Comparison of ENCODE assay signal across 8 mouse cellular contexts in genomic region chr1:75480036-75480435, GRCm38 (mm10). TPM values are rescaled to one million over a fixed set of nuclear protein-coding genes. Genes with fewer than 3 reads are reported as not detected.
DNase-seq lines count a peak whose midpoint lies in the region; ATAC-seq and TF ChIP-seq lines count a peak whose summit lies in the region.
"Had no signal": no experiment of that assay in that cellular context is flagged by ENCODE, and none has a peak within 500 bp of the region (broad histone marks: within the 10 kb centered on the region; RNA-seq: fewer than 3 reads in every experiment).

No protein-coding gene starts in this region.

- WGBS in kidney, postnatal 0 days = 18% methylated on average over 13 of the region's 13 CpGs
- WGBS in forebrain, embryonic 10.5 days = 21% methylated on average over 13 of the region's 13 CpGs
- WGBS in intestine, embryonic 14.5 days = 23% methylated on average over 13 of the region's 13 CpGs
- WGBS in neural tube, embryonic 12.5 days = 23% methylated on average over 13 of the region's 13 CpGs

- no peak overlapping the region for H3K9ac ChIP-seq in kidney, postnatal 0 days (ENCODE audit: low read depth, low read length)
- no peak overlapping the region; the same call in 1 of the 2 replicates for H3K9ac ChIP-seq in intestine, embryonic 14.5 days (ENCODE audit: low read length)
- peak overlapping the region; percentile 80 for H3K9ac ChIP-seq in neural tube, embryonic 12.5 days

- peak overlapping the region; percentile 54; the same call in 1 of the 2 replicates for H3K4me3 ChIP-seq in kidney, postnatal 0 days (replicated peaks; ENCODE audit: low read depth, low read length)
- H3K4me3 ChIP-seq in forebrain, embryonic 10.5 days = peak overlapping the region; percentile 89
- H3K4me3 ChIP-seq in intestine, embryonic 14.5 days (ENCODE audit: low read depth, low read length) = peak overlapping the region; percentile 73
- H3K4me3 ChIP-seq in neural tube, embryonic 12.5 days = peak overlapping the region; percentile 84

- no peak for DNase-seq in kidney, postnatal 0 days (ENCODE audit: low spot score)
- no peak for DNase-seq in kidney, postnatal 14 days
- DNase-seq in forebrain, embryonic 10.5 days (ENCODE audit: extremely low spot score, low spot score) = no peak
- no peak for DNase-seq in intestine, embryonic 14.5 days (ENCODE audit: low spot score)
- DNase-seq in embryo, embryonic 11 days = no peak
- no peak for DNase-seq in urinary bladder, postnatal 10 days (ENCODE audit: low spot score)

- peak overlapping the region; percentile 76 for H3K4me2 ChIP-seq in kidney, postnatal 0 days (ENCODE audit: low read length)
- peak overlapping the region; percentile 70 for H3K4me2 ChIP-seq in intestine, embryonic 14.5 days (ENCODE audit: low read length)
- H3K4me2 ChIP-seq in neural tube, embryonic 12.5 days (replicated peaks) = peak overlapping the region; percentile 93

- H3K9me3 ChIP-seq in kidney, postnatal 0 days (replicated peaks; ENCODE audit: low read length) = no peaks in the 10 kb centered on the region
- H3K9me3 ChIP-seq in forebrain, embryonic 10.5 days = no peaks in the 10 kb centered on the region
- H3K9me3 ChIP-seq in intestine, embryonic 14.5 days (ENCODE audit: control insufficient read depth, low read length) = no peaks in the 10 kb centered on the region
- H3K9me3 ChIP-seq in neural tube, embryonic 12.5 days = no peaks in the 10 kb centered on the region

- no peak for ATAC-seq in kidney, postnatal 0 days (replicated peaks; ENCODE audit: low FRiP score, low read depth)
- ATAC-seq in intestine, embryonic 14.5 days (replicated peaks; ENCODE audit: low FRiP score, low TSS enrichment, low read depth) = no peak
- no peak for ATAC-seq in neural tube, embryonic 12.5 days (ENCODE audit: low FRiP score, low read depth)

- TF ChIP-seq CTCF in kidney, postnatal 0 days (IDR thresholded peaks at IDR 0.05; ENCODE audit: low read depth) = no peak

- peaks cover 7% of the 10 kb centered on the region for H3K4me1 ChIP-seq in kidney, postnatal 0 days (replicated peaks; ENCODE audit: insufficient read depth, low read length)
- peaks cover 40% of the 10 kb centered on the region for H3K4me1 ChIP-seq in forebrain, embryonic 10.5 days
- peaks cover 15% of the 10 kb centered on the region; the same call in 1 of the 2 replicates for H3K4me1 ChIP-seq in intestine, embryonic 14.5 days (replicated peaks; ENCODE audit: control insufficient read depth, insufficient read depth, low read length)
- H3K4me1 ChIP-seq in neural tube, embryonic 12.5 days = peaks cover 36% of the 10 kb centered on the region

- H3K27me3 ChIP-seq in kidney, postnatal 0 days (ENCODE audit: insufficient read depth, low read length) = peaks cover 35% of the 10 kb centered on the region; the same call in 1 of the 2 replicates
- peaks cover 81% of the 10 kb centered on the region for H3K27me3 ChIP-seq in forebrain, embryonic 10.5 days (ENCODE audit: poor library complexity, severe bottlenecking)
- H3K27me3 ChIP-seq in intestine, embryonic 14.5 days (replicated peaks; ENCODE audit: control insufficient read depth, insufficient read depth, low read length) = peaks cover 37% of the 10 kb centered on the region
- peaks cover 26% of the 10 kb centered on the region for H3K27me3 ChIP-seq in neural tube, embryonic 12.5 days (replicated peaks)

- no peak overlapping the region for H3K27ac ChIP-seq in kidney, postnatal 0 days
- H3K27ac ChIP-seq in forebrain, embryonic 10.5 days = peak overlapping the region; percentile 90
- H3K27ac ChIP-seq in intestine, embryonic 14.5 days (ENCODE audit: low read depth) = no peak overlapping the region
- H3K27ac ChIP-seq in neural tube, embryonic 12.5 days = 0 out of 2 replicates have a peak overlapping the region, but pooled peaks have one; percentile 69
- H3K27ac ChIP-seq: macrophage had no signal

- H3K36me3 ChIP-seq in kidney, postnatal 0 days (ENCODE audit: insufficient read depth, low read length) = peaks cover 15% of the 10 kb centered on the region
- peaks cover 25% of the 10 kb centered on the region for H3K36me3 ChIP-seq in forebrain, embryonic 10.5 days (replicated peaks)
- H3K36me3 ChIP-seq in intestine, embryonic 14.5 days (ENCODE audit: control insufficient read depth, insufficient read depth, low read length) = peaks cover 19% of the 10 kb centered on the region
- peaks cover 34% of the 10 kb centered on the region for H3K36me3 ChIP-seq in neural tube, embryonic 12.5 days

RNA-seq across cellular contexts. Expression of gene Tmem198, which starts 0.7 kb away (rescaled TPM):
- polyA plus RNA-seq in kidney, postnatal 0 days (2015; fragmentation: Nextera tagmentation; extraction: Ambion mirVana) = 0.61 and 1.3 TPM in 2 replicates
- 4.5 and 6.1 TPM in 2 replicates for polyA plus RNA-seq in forebrain, embryonic 10.5 days (2016; fragmentation: Nextera tagmentation; extraction: Ambion mirVana)
- polyA plus RNA-seq in intestine, embryonic 14.5 days (2014; fragmentation: Nextera tagmentation; extraction: Ambion mirVana) = 1.9 and 2.6 TPM in 2 replicates
- polyA plus RNA-seq in neural tube, embryonic 12.5 days (2016; fragmentation: Nextera tagmentation; extraction: Ambion mirVana) = 28.9 and 30.4 TPM in 2 replicates
- polyA plus RNA-seq: macrophage had no signal

RNA-seq across cellular contexts. Expression of gene Chpf, which starts 0.9 kb away (rescaled TPM):
- polyA plus RNA-seq in kidney, postnatal 0 days (2015; fragmentation: Nextera tagmentation; extraction: Ambion mirVana) = 37.1 and 38.3 TPM in 2 replicates
- 20.1 and 20.5 TPM in 2 replicates for polyA plus RNA-seq in forebrain, embryonic 10.5 days (2016; fragmentation: Nextera tagmentation; extraction: Ambion mirVana)
- polyA plus RNA-seq in intestine, embryonic 14.5 days (2014; fragmentation: Nextera tagmentation; extraction: Ambion mirVana) = 36.7 and 42.8 TPM in 2 replicates
- polyA plus RNA-seq in neural tube, embryonic 12.5 days (2016; fragmentation: Nextera tagmentation; extraction: Ambion mirVana) = 43.6 and 43.7 TPM in 2 replicates

RNA-seq across cellular contexts. Expression of gene Obsl1, which starts 26.2 kb away (rescaled TPM):
- polyA plus RNA-seq in kidney, postnatal 0 days (2015; fragmentation: Nextera tagmentation; extraction: Ambion mirVana) = 35.0 and 42.6 TPM in 2 replicates
- polyA plus RNA-seq in forebrain, embryonic 10.5 days (2016; fragmentation: Nextera tagmentation; extraction: Ambion mirVana) = 34.5 and 35.8 TPM in 2 replicates
- polyA plus RNA-seq in intestine, embryonic 14.5 days (2014; fragmentation: Nextera tagmentation; extraction: Ambion mirVana) = 80.9 and 88.4 TPM in 2 replicates
- 49.0 and 50.6 TPM in 2 replicates for polyA plus RNA-seq in neural tube, embryonic 12.5 days (2016; fragmentation: Nextera tagmentation; extraction: Ambion mirVana)
- polyA plus RNA-seq: macrophage had no signal

RNA-seq across cellular contexts. Expression of gene Inha, which starts 26.8 kb away (rescaled TPM):
- polyA plus RNA-seq in kidney, postnatal 0 days (2015; fragmentation: Nextera tagmentation; extraction: Ambion mirVana) = 2.8 and 3.5 TPM in 2 replicates
- polyA plus RNA-seq in forebrain, embryonic 10.5 days (2016; fragmentation: Nextera tagmentation; extraction: Ambion mirVana) = 2.7 and 2.9 TPM in 2 replicates
- polyA plus RNA-seq in intestine, embryonic 14.5 days (2014; fragmentation: Nextera tagmentation; extraction: Ambion mirVana) = 3.5 and 3.9 TPM in 2 replicates
- 7.3 and 10.0 TPM in 2 replicates for polyA plus RNA-seq in neural tube, embryonic 12.5 days (2016; fragmentation: Nextera tagmentation; extraction: Ambion mirVana)
- polyA plus RNA-seq: macrophage had no signal

RNA-seq across cellular contexts. Expression of gene Asic4, which starts 29.8 kb away (rescaled TPM):
- 0.40 and 0.45 TPM in 2 replicates for polyA plus RNA-seq in kidney, postnatal 0 days (2015; fragmentation: Nextera tagmentation; extraction: Ambion mirVana)
- 3.1 and 3.4 TPM in 2 replicates for polyA plus RNA-seq in forebrain, embryonic 10.5 days (2016; fragmentation: Nextera tagmentation; extraction: Ambion mirVana)
- polyA plus RNA-seq in intestine, embryonic 14.5 days (2014; fragmentation: Nextera tagmentation; extraction: Ambion mirVana) = 0.47 and 1.0 TPM in 2 replicates
- polyA plus RNA-seq in neural tube, embryonic 12.5 days (2016; fragmentation: Nextera tagmentation; extraction: Ambion mirVana) = 22.1 and 24.3 TPM in 2 replicates
- polyA plus RNA-seq: macrophage had no signal

Comparison
In these comparisons a context has a peak if more than half of its experiments do, and no peak if none do; other contexts are left out.
1. H3K27ac ChIP-seq: peak in forebrain, embryonic 10.5 days (single experiment) and neural tube, embryonic 12.5 days (single experiment); none in kidney, postnatal 0 days (single experiment) and intestine, embryonic 14.5 days (single experiment).
2. Peak in every context shown above with its lines, with median percentiles within 50 percentile points of each other: H3K4me2 ChIP-seq and H3K4me3 ChIP-seq.